Mouse (Mus musculus) lung, postnatal 36 days (tissue): ENCODE measurements around the gene Gm45234.
"Not testable (repeated sequence)": the region's sequence is repeated elsewhere in the genome, so short reads cannot be mapped to it uniquely, and the experiment has no call there.

Experiments used
- DNase-seq: peaks from one replicate; pipeline ENCODE4 v3.0.0; 2022; ENCODE audit warnings: mixed read lengths

Gene Gm45234

GRCm38 (mm10) chr6:124755831-124756595, at the start of gene Gm45234, which contains the start of gene Atn1:
TSS of gene Gm45234 (minus strand) at chr6:124756021.
TSS of gene Atn1 (minus strand) at chr6:124756524.
- peak; percentile 79 for DNase-seq

DNA sequence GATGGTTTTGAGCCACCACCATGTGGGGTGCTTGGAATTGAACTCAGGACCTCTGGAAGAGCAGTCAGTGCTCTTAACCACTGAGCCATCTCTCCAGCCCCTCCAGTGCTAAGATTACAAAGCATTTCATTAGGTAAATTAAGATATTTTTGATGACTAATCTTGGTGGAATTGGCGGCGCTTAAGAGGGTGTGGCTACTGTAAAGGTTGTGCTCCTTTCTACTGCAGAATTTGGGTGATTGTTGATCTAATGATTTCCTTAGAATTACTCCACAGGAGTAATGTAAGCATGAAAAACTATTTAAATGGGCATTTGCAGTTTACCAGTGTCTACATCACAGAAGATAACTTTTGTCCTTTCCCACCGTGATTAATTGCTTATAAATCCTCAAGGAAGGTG, 48.5 kb upstream of the Gm45234 start:
- no peak for DNase-seq

DNA sequence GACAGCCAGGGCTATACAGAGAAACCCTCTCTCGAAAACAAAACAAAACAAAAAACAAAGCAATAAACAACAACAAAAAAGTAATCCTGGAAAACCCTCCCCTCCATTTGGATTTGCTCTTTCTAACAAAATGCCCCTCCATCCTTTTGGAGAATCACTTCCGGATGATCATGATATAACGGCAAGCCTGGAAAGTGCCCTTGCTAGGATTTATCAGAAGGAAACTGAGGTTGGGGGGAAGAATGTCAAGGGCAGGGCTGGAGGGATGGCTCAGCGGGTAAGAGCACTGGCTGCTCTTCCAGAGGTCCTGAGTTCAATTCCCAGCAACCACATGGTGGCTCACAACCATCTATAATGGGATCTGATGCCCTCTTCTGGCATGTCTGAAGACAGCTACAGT, 47.9 kb upstream of the Gm45234 start:
- not testable (repeated sequence) for DNase-seq

DNA sequence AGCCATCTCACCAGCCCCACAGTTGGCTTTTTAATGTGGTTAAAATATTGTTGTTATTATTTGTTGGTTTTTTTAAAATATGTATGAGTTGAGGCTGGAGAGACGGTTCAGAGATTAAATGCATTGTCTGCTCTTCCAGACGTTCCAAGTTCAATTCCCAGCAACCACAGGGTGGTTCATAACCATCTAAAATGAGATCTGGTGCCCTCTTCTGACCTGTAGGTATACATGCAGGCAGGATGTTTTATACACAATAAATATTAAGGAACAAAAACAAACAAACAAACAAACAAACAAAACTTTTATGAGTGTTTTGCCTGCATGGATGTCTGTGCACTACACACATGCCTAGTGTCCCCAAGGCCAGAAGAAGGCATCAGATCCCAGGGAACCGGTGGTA, 47.2 kb upstream of the Gm45234 start:
- no peak for DNase-seq

GRCm38 (mm10) chr6:124802400-124802799, 46.6 kb upstream of the Gm45234 start:
- DNase-seq, result not testable (repeated sequence)

GRCm38 (mm10) chr6:124796200-124796599, 40.4 kb upstream of the Gm45234 start:
- DNase-seq, result no peak

DNA sequence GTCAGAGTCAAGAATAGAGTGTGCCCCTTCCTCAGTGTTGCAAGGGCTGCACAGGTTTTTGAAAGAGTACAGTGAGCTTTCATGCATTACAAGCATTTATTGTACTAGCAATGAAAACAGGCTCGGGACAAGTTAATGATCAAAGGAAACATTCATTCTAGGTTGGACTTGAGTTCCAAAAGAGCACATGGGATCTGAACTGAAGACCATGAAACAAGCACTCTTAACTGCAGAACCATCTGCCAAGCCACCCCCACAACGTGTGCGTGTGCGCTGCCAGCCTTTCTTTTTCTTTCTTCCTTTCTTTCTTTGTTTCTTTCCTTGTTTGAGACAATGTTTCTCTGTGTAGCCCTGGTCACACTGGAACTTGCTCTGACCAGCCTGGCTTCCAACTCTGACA, 40.0 kb upstream of the Gm45234 start:
- no peak for DNase-seq

DNA sequence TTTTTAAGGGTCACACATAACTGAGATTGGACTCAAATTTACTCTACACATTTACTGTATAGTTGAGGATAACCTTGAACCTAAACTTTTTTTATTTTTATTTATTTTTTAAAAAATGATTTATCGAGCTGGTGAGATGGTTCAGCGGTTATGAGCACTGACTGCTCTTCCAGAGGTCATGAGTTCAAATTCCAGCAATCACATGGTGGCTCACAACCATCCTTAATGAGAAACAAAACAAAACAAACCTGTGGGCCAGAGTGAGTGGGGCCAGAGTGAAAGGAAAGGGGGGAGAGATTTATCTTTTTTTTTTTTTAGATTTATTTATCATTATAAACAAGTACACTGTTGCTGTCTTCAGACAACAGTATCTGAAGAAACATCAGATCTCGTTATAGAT, 36.1 kb upstream of the Gm45234 start:
- no peak for DNase-seq

DNA sequence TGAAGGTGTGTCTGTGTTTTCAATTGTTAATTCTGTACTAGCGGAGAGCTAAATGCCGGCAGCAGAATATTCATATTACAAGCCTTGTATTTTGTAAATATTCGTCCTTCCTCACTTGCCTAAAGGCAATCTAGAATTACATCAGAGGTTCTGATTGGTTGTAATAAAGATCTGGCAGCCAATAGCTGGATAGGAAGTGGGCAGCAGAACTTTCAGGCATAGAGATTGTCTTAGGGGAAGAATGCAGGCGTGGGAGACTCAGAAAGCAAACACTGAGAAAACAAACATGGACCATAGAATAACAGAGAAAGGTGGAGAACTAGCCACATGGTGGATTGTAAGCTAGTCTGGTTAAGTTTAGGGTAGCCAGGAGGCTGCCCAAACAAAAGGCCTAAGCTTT, 34.3 kb upstream of the Gm45234 start:
- no peak for DNase-seq

- DNase-seq, result no peak
Measured at GRCm38 (mm10) chr6:124789519-124789918, 33.7 kb upstream of the Gm45234 start.

DNA sequence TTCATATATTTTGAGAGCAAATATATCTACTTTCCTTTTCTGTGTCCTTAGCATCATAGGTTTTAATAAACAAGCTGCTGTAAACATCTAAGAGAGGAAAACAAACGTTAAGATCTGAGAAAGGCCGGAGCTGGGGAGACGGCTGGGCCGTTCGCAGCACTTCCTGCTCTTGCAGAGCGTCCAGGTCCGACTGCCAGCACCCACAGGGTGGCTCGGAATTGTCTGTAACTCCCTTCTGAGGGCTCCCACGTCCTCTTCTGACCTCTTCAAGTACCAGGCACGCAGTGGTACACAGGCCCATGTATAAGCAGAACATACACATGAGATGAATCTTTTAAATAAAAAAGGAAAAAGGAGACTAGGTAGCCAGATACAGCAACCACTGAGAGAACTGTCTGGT, 31.9 kb upstream of the Gm45234 start:
- DNase-seq, result no peak

DNA sequence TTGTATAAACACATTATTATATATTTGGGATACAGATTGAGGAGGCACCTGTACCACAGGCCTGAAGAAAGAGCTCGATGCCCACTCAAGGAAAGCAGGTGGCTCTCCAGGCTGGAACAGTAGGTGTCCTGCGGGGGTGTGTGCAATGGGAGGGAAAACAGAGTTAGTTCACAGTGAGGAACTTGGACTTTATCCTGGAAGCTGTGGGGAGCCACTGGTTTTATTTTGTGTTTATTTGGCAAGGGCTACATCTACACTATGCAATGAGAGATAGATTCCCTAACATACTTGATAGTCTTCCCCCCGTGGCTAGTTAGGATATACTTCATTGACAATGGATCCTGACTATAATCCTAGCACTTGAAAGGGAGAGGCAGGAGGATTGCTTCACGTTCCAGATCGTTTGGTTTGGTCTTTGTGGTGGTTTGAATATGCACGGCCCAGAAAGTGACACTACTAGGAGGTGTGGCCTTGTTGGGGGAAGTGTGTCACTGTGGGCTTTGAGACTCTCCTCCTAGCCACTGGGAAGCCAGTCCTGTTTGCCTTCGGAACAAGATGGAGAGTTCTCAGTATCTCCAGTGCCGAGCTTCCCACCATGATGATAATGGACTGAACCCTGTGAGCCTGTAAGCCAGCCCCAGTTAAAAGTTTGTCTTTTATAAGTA, 31.1 kb upstream of the Gm45234 start:
- DNase-seq, result no peak

DNA sequence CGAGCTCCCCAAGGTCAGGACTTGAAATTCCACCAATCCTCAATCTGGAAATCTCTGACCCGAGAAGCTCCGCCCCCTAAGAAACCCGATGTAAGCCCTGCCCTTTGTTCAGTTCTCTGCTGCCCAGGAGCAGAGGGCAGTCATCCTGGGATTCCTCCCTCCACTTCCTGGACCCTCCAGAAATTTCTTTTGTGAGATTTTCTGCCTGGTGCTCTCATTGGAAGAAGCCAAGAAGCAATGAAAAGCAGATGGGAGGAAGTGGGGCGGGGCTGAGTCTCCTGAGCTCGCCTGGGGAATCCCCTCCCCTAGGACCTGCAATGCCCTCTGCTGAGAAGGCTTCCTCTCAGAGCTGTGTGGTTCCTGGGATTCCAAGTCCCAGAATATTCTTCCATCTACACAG, 26.6 kb upstream of the Gm45234 start:
- DNase-seq, result peak; percentile 65

GRCm38 (mm10) chr6:124780917-124781316, 25.1 kb upstream of the Gm45234 start:
- DNase-seq, result no peak

GRCm38 (mm10) chr6:124779984-124780416, 24.2 kb upstream of the Gm45234 start:
- DNase-seq, result peak; percentile 50

- DNase-seq, result peak; percentile 82
Measured at GRCm38 (mm10) chr6:124779222-124779983, 23.6 kb upstream of the Gm45234 start, which contains the start of gene Lrrc23. TSS of gene Lrrc23 (minus strand) at chr6:124779727.

DNA sequence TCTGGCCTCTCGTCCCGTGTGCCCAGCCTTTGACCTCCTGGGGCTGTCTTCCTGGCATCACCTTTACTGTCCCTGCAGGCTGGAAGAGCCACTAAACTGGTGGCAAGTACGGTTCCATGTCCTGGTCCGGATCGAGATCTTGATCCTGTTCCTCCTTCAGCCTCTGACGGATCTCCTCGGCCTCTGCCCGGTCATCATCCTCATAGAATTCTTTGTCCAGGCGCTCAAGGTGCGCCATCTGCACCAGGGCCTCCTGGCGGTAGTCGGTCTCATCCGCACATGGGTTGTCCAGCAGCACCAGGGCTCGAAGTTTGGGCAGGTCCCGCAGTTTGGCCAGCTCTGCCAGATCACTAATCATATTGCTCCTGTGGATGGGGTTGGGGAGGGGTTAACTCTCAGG, 14.7 kb upstream of the Gm45234 start:
- DNase-seq, result no peak

GRCm38 (mm10) chr6:124770013-124770412, 14.2 kb upstream of the Gm45234 start:
- DNase-seq, result no peak

DNA sequence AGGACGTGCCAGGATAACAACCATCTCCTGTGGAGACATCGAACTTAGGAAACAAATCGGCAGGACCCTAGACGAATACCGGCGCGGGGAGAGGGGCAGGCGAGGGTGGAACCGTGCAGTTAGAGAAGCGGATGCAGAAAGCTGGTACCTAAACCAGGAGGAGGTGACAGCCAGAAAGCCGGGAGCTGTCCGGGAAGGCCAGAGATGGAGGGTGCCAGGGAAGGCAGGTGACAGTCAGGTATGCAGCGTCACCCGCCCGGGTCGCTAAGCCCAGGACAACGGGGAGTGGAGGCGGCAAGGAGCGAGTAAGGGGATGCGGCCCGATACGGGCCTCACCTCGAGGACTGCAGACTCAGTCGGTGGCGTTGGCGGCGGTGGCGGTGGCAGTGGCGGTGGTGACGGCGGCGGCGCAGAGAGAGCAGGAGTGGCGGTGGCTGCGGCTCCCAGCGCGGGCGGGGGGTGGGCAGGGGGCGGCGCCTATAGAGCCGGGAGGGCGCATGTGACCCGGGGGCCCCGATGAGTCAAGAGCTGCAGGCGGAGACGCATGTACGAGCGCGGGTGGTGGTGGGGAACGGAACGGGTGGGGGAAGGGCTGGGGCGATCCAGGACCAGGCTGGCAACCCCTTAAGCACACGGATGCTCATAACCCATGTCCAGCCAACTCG, 13.4 kb upstream of the Gm45234 start, which contains the start of gene Eno2:
Gene Eno2, minus strand, starts transcription at position 573 of the 665 bp plus-strand sequence.
- no peak for DNase-seq

DNA sequence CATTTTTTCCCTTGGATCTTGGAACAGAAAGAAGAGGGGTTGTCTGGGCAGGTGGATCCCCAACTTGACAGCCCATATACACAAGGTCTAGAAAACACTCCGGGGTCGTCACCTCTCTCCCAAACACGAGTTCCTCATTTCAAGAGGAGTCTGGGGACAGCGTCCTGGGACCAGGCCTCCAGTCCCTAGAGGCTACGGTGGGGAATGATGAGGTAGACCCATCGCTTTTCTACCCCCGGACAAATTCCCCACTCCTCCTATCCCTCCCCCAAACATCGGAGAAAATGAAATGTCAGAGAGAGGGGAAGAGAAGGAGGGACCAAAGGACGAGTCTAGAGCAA, 12.9 kb upstream of the Gm45234 start:
- no peak for DNase-seq

GRCm38 (mm10) chr6:124767920-124768703, 12.3 kb upstream of the Gm45234 start:
- DNase-seq, result no peak

DNA sequence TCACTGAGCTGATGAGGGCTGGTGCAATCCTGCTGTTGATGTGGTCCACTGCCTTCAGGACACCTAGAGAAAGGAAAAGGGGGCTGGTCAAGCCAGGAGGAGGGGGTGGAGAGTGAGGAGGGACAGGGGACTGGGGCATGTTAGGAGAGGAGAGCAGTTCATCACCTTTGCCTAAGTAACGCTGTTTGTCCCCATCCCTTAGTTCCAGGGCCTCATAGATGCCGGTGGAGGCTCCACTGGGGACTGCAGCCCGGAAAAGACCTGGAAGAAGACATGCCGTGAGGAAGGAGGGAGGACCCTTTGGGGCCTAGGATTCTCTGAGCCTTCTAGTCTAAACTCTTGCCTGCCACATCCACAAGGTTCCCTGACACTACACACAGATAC, 11.7 kb upstream of the Gm45234 start:
- DNase-seq, result no peak
